Mouse (Mus musculus) CH12.LX (cell line): Measurements from ENCODE around the gene Slc13a2.

Experiments used
- CTCF ChIP-seq, 2 experiments: IDR thresholded peaks in 1 of 2; conservative IDR thresholded peaks in 1 of 2; 2 replicates each; pipeline ENCODE4 v1.5.1; 2011 to 2012; ENCODE audit warnings: low read depth in 2 of 2, low read length in 2 of 2, improper control_type of control experiment in 1 of 2, inconsistent platforms in 1 of 2, mild to moderate bottlenecking in 1 of 2, moderate library complexity in 1 of 2
- E2F4 ChIP-seq: IDR thresholded peaks from 2 replicates; pipeline ENCODE4 v1.6.1; 2011; ENCODE audit warnings: low read depth, low read length, improper control_type of control experiment; ENCODE audit not compliant: insufficient replicate concordance
- EP300 ChIP-seq: IDR thresholded peaks from 2 replicates; pipeline ENCODE4 v1.6.1; 2011; ENCODE audit warnings: low read length, improper control_type of control experiment
- HCFC1 ChIP-seq: IDR thresholded peaks from 2 replicates; pipeline ENCODE4 v1.6.1; 2012; ENCODE audit warnings: low read depth, mild to moderate bottlenecking, inconsistent platforms, low read length, improper control_type of control experiment
- JUN ChIP-seq: IDR thresholded peaks from 2 replicates; pipeline ENCODE4 v1.6.1; 2011; ENCODE audit warnings: low read depth, mild to moderate bottlenecking, low read length, improper control_type of control experiment, moderate library complexity; ENCODE audit not compliant: insufficient read depth
- JUND ChIP-seq: conservative IDR thresholded peaks from 2 replicates; pipeline ENCODE4 v1.6.1; 2011; ENCODE audit warnings: low read depth, low read length, improper control_type of control experiment
- MAFK ChIP-seq: IDR thresholded peaks from 2 replicates; pipeline ENCODE4 v1.6.1; 2011; ENCODE audit warnings: low read length, improper control_type of control experiment; ENCODE audit not compliant: insufficient replicate concordance
- MAX ChIP-seq: IDR thresholded peaks from 2 replicates; pipeline ENCODE4 v1.6.1; 2011; ENCODE audit warnings: low read length, improper control_type of control experiment
- POLR2A ChIP-seq: IDR thresholded peaks from 2 replicates; pipeline ENCODE4 v1.6.1; 2011; ENCODE audit warnings: low read depth, mild to moderate bottlenecking, improper control_type of control experiment, low read length
- SMC3 ChIP-seq: IDR thresholded peaks from 2 replicates; pipeline ENCODE4 v1.6.1; 2011; ENCODE audit warnings: low read depth, low read length, improper control_type of control experiment
- TCF12 ChIP-seq: IDR thresholded peaks from 2 replicates; pipeline ENCODE4 v1.6.1; 2014; ENCODE audit warnings: low read depth, mild to moderate bottlenecking, inconsistent platforms, low read length, improper control_type of control experiment
- UBTF ChIP-seq: IDR thresholded peaks from 2 replicates; pipeline ENCODE4 v1.6.1; 2012; ENCODE audit warnings: low read depth, mild to moderate bottlenecking, inconsistent platforms, low read length, improper control_type of control experiment, moderate library complexity
- USF1 ChIP-seq: IDR thresholded peaks from 2 replicates; pipeline ENCODE4 v1.6.1; 2014; ENCODE audit warnings: low read depth, mild to moderate bottlenecking, inconsistent platforms, low read length, improper control_type of control experiment
- ZKSCAN1 ChIP-seq: IDR thresholded peaks from 2 replicates; pipeline ENCODE4 v1.6.1; 2012; ENCODE audit warnings: low read depth, inconsistent platforms, low read length, improper control_type of control experiment, borderline replicate concordance

GRCm38 (mm10) chr11:78348474-78348873, 73.5 kb downstream of the Slc13a2 start:
- TF ChIP-seq POLR2A (no peak), TCF12 (no peak), MAFK (no peak), JUN (no peak), UBTF (no peak), CTCF (conservative IDR thresholded peaks at IDR 0.05 in 1 of 2, IDR thresholded peaks at IDR 0.05 in 1 of 2; ENCODE audit: low read depth in 2 of 2, low read length in 2 of 2) (no peak), HCFC1 (no peak), SMC3 (no peak), EP300 (no peak), ZKSCAN1 (no peak), MAX (no peak), E2F4 (no peak), USF1 (no peak), JUND (no peak)
